Mouse (Mus musculus): ENCODE results near the gene Saysd1.

GRCm38 (mm10) chr14:20181466-20181921 lies 43.2 kb upstream of the Saysd1 start, which contains the start of gene Kcnk5:
- no peak for TF ChIP-seq CTCF (IDR thresholded peaks at IDR 0.05; ENCODE audit: borderline replicate concordance, extremely low read depth, insufficient read depth, insufficient read length)
- peak; percentile 66; the same call in 1 of the 2 replicates for TF ChIP-seq POLR2A (IDR thresholded peaks at IDR 0.05; ENCODE audit: borderline replicate concordance, extremely low read depth, insufficient read depth, insufficient read length, poor library complexity, severe bottlenecking)

Measured in brain, embryonic 14.5 days (tissue).